Mouse (Mus musculus): ENCODE measurements around the gene Dnajc16. TPM values are rescaled to one million over a fixed set of nuclear protein-coding genes. Genes with fewer than 3 reads are reported as not detected.

Gene Dnajc16
- total RNA-seq, 1 experiment, result 12.1 TPM

- in situ Hi-C loops (cut with MboI; ENCODE audit: low sequenced_read_pairs in 2 of 2, unreplicated experiment in 2 of 2), result no loop called here
- Histone ChIP-seq H3K4me3 (ENCODE audit: insufficient read depth in 1 of 2, low read depth in 1 of 2, low read length in 2 of 2, poor library complexity in 1 of 2, severe bottlenecking in 1 of 2) (no peak overlapping the region), H3K4me1 (ENCODE audit: control insufficient read depth in 2 of 2, insufficient read depth in 2 of 2, low read length in 2 of 2, poor library complexity in 1 of 2) (peaks cover 0 to 6% of the 10 kb centered on the region in 2 experiments; a peak in 2 of 4 replicates), H3K27ac (ENCODE audit: insufficient read depth, low read depth, low read length, poor library complexity, severe bottlenecking) (no peak overlapping the region), H3K9ac (ENCODE audit: insufficient read depth, low read depth, low read length, poor library complexity, severe bottlenecking) (no peak overlapping the region), H3K9me3 (ENCODE audit: control insufficient read depth, insufficient read depth, low read depth, low read length) (no peaks in the 10 kb centered on the region), H3K36me3 (ENCODE audit: control insufficient read depth, insufficient read depth, low read length, poor library complexity, severe bottlenecking) (no peaks in the 10 kb centered on the region; the same call in 1 of the 2 replicates)
- TF ChIP-seq ZNF384 (IDR thresholded peaks at IDR 0.05; ENCODE audit: low read depth, low read length) (no peak), CHD2 (IDR thresholded peaks at IDR 0.05; ENCODE audit: low read depth, low read length) (no peak), ZC3H11A (IDR thresholded peaks at IDR 0.05; ENCODE audit: borderline replicate concordance, low read depth, low read length) (no peak), HCFC1 (IDR thresholded peaks at IDR 0.05; ENCODE audit: borderline replicate concordance, insufficient read depth, low read length) (no peak), MAFK (IDR thresholded peaks at IDR 0.05; ENCODE audit: insufficient read depth, low read depth, low read length) (no peak)
- no peak for DNase-seq (ENCODE audit: low read depth, low spot score)
These were observed 26.3 kb upstream of the Dnajc16 start for GRCm38 (mm10) chr4:141816776-141817655.

- DNase-seq (ENCODE audit: low read depth, low spot score), result no peak
- TF ChIP-seq CHD2 (IDR thresholded peaks at IDR 0.05; ENCODE audit: low read depth, low read length) (no peak), ZC3H11A (IDR thresholded peaks at IDR 0.05; ENCODE audit: borderline replicate concordance, low read depth, low read length) (no peak), ZNF384 (IDR thresholded peaks at IDR 0.05; ENCODE audit: low read depth, low read length) (no peak), MAFK (IDR thresholded peaks at IDR 0.05; ENCODE audit: insufficient read depth, low read depth, low read length) (no peak), HCFC1 (IDR thresholded peaks at IDR 0.05; ENCODE audit: borderline replicate concordance, insufficient read depth, low read length) (no peak)
- Histone ChIP-seq H3K36me3 (ENCODE audit: control insufficient read depth, insufficient read depth, low read length, poor library complexity, severe bottlenecking) (peaks cover 3% of the 10 kb centered on the region; the same call in 1 of the 2 replicates), H3K27ac (ENCODE audit: insufficient read depth, low read depth, low read length, poor library complexity, severe bottlenecking) (no peak overlapping the region), H3K9me3 (ENCODE audit: control insufficient read depth, insufficient read depth, low read depth, low read length) (no peaks in the 10 kb centered on the region), H3K4me3 (ENCODE audit: insufficient read depth in 1 of 2, low read depth in 1 of 2, low read length in 2 of 2, poor library complexity in 1 of 2, severe bottlenecking in 1 of 2) (no peak overlapping the region), H3K4me1 (ENCODE audit: control insufficient read depth in 2 of 2, insufficient read depth in 2 of 2, low read length in 2 of 2, poor library complexity in 1 of 2) (peaks cover 0 to 6% of the 10 kb centered on the region in 2 experiments; a peak in 2 of 4 replicates), H3K9ac (ENCODE audit: insufficient read depth, low read depth, low read length, poor library complexity, severe bottlenecking) (no peak overlapping the region)
- in situ Hi-C loops (cut with MboI; ENCODE audit: low sequenced_read_pairs in 2 of 2, unreplicated experiment in 2 of 2), result no loop called here
These were observed 25.5 kb upstream of the Dnajc16 start for GRCm38 (mm10) chr4:141816267-141816666.

- TF ChIP-seq CHD2 (IDR thresholded peaks at IDR 0.05; ENCODE audit: low read depth, low read length) (no peak), ZC3H11A (IDR thresholded peaks at IDR 0.05; ENCODE audit: borderline replicate concordance, low read depth, low read length) (no peak)
- no peak overlapping the region for H3K27ac ChIP-seq (ENCODE audit: insufficient read depth, low read depth, low read length, poor library complexity, severe bottlenecking)
- no peak overlapping the region for H3K4me3 ChIP-seq (ENCODE audit: insufficient read depth in 1 of 2, low read depth in 1 of 2, low read length in 2 of 2, poor library complexity in 1 of 2, severe bottlenecking in 1 of 2)
- in situ Hi-C loops (cut with MboI; ENCODE audit: low sequenced_read_pairs in 2 of 2, unreplicated experiment in 2 of 2), result no loop called here
- no peak for DNase-seq (ENCODE audit: low read depth, low spot score)
- peaks cover 17% of the 10 kb centered on the region; the same call in 1 of the 2 replicates for H3K36me3 ChIP-seq (ENCODE audit: control insufficient read depth, insufficient read depth, low read length, poor library complexity, severe bottlenecking)
- no peak overlapping the region for H3K9ac ChIP-seq (ENCODE audit: insufficient read depth, low read depth, low read length, poor library complexity, severe bottlenecking)
- no peaks in the 10 kb centered on the region for H3K4me1 ChIP-seq (ENCODE audit: control insufficient read depth in 2 of 2, insufficient read depth in 2 of 2, low read length in 2 of 2, poor library complexity in 1 of 2)
- no peaks in the 10 kb centered on the region for H3K9me3 ChIP-seq (ENCODE audit: control insufficient read depth, insufficient read depth, low read depth, low read length)
These were observed 20.6 kb upstream of the Dnajc16 start for GRCm38 (mm10) chr4:141811375-141811774.

- Histone ChIP-seq H3K36me3 (ENCODE audit: control insufficient read depth, insufficient read depth, low read length, poor library complexity, severe bottlenecking) (peaks cover 19% of the 10 kb centered on the region; the same call in 1 of the 2 replicates), H3K4me1 (ENCODE audit: control insufficient read depth in 2 of 2, insufficient read depth in 2 of 2, low read length in 2 of 2, poor library complexity in 1 of 2) (no peaks in the 10 kb centered on the region), H3K4me3 (ENCODE audit: insufficient read depth in 1 of 2, low read depth in 1 of 2, low read length in 2 of 2, poor library complexity in 1 of 2, severe bottlenecking in 1 of 2) (no peak overlapping the region), H3K9ac (ENCODE audit: insufficient read depth, low read depth, low read length, poor library complexity, severe bottlenecking) (no peak overlapping the region), H3K9me3 (ENCODE audit: control insufficient read depth, insufficient read depth, low read depth, low read length) (no peaks in the 10 kb centered on the region), H3K27ac (ENCODE audit: insufficient read depth, low read depth, low read length, poor library complexity, severe bottlenecking) (no peak overlapping the region)
- TF ChIP-seq ZC3H11A (IDR thresholded peaks at IDR 0.05; ENCODE audit: borderline replicate concordance, low read depth, low read length) (no peak), ZNF384 (IDR thresholded peaks at IDR 0.05; ENCODE audit: low read depth, low read length) (no peak), HCFC1 (IDR thresholded peaks at IDR 0.05; ENCODE audit: borderline replicate concordance, insufficient read depth, low read length) (no peak), CHD2 (IDR thresholded peaks at IDR 0.05; ENCODE audit: low read depth, low read length) (no peak), MAFK (IDR thresholded peaks at IDR 0.05; ENCODE audit: insufficient read depth, low read depth, low read length) (no peak)
- in situ Hi-C loops (cut with MboI; ENCODE audit: low sequenced_read_pairs in 2 of 2, unreplicated experiment in 2 of 2), result no loop called here
- no peak for DNase-seq (ENCODE audit: low read depth, low spot score)
These were observed 20.2 kb upstream of the Dnajc16 start for GRCm38 (mm10) chr4:141810975-141811374.

Data from ES-E14 (cell line).